Mouse (Mus musculus): Measurements from ENCODE around the gene Fggy. TPM values are rescaled to one million over a fixed set of nuclear protein-coding genes. Genes with fewer than 3 reads are reported as not detected.

Gene Fggy
- polyA plus RNA-seq, 2 experiments, result 14.9 to 19.3 TPM

- TF ChIP-seq CTCF (IDR thresholded peaks at IDR 0.05; ENCODE audit: low read depth) (no peak), EP300 (IDR thresholded peaks at IDR 0.05; ENCODE audit: low read depth) (no peak)
Observed at GRCm38 (mm10) chr4:95770469-95770868, 213.2 kb downstream of the Fggy start.

DNA sequence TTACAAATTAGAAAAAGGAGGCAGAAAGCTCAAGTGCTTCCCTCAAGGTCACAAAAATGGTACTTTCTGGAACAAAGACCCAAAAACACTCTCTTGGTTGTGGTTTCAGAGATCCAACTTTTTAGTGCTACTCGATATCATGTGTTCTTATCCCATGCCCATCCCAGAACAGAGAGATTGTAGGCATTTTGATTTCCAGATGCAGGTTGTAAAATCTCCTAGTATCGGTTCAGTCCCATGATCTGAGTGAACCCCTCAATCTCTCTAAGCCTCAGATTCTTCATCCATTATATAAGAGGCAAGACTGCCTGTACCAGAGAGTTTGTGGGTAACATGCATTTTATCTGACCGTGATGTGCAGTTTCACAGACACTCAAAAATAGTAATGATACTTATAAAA, 214.2 kb downstream of the Fggy start:
- Histone ChIP-seq H3K27me3 (ENCODE audit: control insufficient read depth, insufficient read depth, low read length) (no peaks in the 10 kb centered on the region), H3K4me1 (replicated peaks; ENCODE audit: control insufficient read depth in 2 of 2, insufficient read depth in 2 of 2, low read length in 1 of 2) (0 out of 4 replicates have a peak, but pooled peaks cover 0 to 3% of the 10 kb centered on the region in 2 experiments), H3K9ac (replicated peaks) (no peak overlapping the region), H3K36me3 (replicated peaks; ENCODE audit: control insufficient read depth, insufficient read depth, low read depth) (no peaks in the 10 kb centered on the region), H3K4me3 (ENCODE audit: insufficient read depth in 1 of 2, low read depth in 2 of 2, low read length in 2 of 2) (no peak overlapping the region), H3K27ac (no peak overlapping the region), H3K4me2 (ENCODE audit: low read depth) (no peak overlapping the region), H3K9me3 (ENCODE audit: control insufficient read depth, low read length) (no peaks in the 10 kb centered on the region)
- 62% methylated on average over 3 of the region's 3 CpGs for WGBS (ENCODE audit: insufficient replicate concordance)
- DNase-seq (ENCODE audit: low read depth in 3 of 3, low spot score in 3 of 3), result no peak
- TF ChIP-seq CTCF (IDR thresholded peaks at IDR 0.05; ENCODE audit: low read depth), result no peak
- no peak for TF ChIP-seq EP300 (IDR thresholded peaks at IDR 0.05; ENCODE audit: low read depth)
- ATAC-seq (ENCODE audit: insufficient read depth), result no peak

More at GRCm38 (mm10) chr4:95770469-95770868, 213.2 kb downstream of the Fggy start:
- Histone ChIP-seq H3K9ac (replicated peaks) (no peak overlapping the region), H3K27ac (no peak overlapping the region), H3K4me2 (ENCODE audit: low read depth) (no peak overlapping the region), H3K4me1 (replicated peaks; ENCODE audit: control insufficient read depth in 2 of 2, insufficient read depth in 2 of 2, low read length in 1 of 2) (0 out of 4 replicates have a peak, but pooled peaks cover 0 to 3% of the 10 kb centered on the region in 2 experiments), H3K27me3 (ENCODE audit: control insufficient read depth, insufficient read depth, low read length) (no peaks in the 10 kb centered on the region), H3K36me3 (replicated peaks; ENCODE audit: control insufficient read depth, insufficient read depth, low read depth) (no peaks in the 10 kb centered on the region), H3K4me3 (ENCODE audit: insufficient read depth in 1 of 2, low read depth in 2 of 2, low read length in 2 of 2) (no peak overlapping the region), H3K9me3 (ENCODE audit: control insufficient read depth, low read length) (no peaks in the 10 kb centered on the region)
- no peak for DNase-seq (ENCODE audit: low read depth in 3 of 3, low spot score in 3 of 3)
- no peak for ATAC-seq (ENCODE audit: insufficient read depth)
- 43% methylated on average over 5 of the region's 5 CpGs for WGBS (ENCODE audit: insufficient replicate concordance)

DNA sequence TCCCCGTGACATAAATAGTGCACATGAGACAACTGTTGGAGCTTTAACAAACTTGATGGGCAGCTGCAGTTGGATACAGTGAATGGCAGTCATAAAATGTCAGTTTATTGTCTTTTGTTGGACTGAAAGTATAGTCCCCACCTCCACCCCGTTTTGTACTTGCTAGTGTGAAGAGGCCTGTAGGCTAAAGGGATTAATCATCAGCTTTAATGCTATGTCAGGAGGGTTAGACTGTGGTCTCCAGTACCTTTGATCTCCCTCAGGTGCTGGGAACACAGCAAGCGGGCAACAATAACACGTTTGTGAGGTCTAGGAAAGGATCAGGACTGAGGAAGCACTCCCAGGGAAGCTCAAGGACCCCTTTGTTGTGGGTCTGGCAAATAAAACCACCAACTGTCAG, 214.6 kb downstream of the Fggy start:
- DNase-seq (ENCODE audit: low read depth in 3 of 3, low spot score in 3 of 3) (no peak), ATAC-seq (ENCODE audit: insufficient read depth) (no peak)
- Histone ChIP-seq H3K9me3 (ENCODE audit: control insufficient read depth, low read length) (no peaks in the 10 kb centered on the region), H3K9ac (replicated peaks) (no peak overlapping the region), H3K4me1 (replicated peaks; ENCODE audit: control insufficient read depth in 2 of 2, insufficient read depth in 2 of 2, low read length in 1 of 2) (0 out of 4 replicates have a peak, but pooled peaks cover 0 to 3% of the 10 kb centered on the region in 2 experiments), H3K4me2 (ENCODE audit: low read depth) (no peak overlapping the region), H3K27me3 (ENCODE audit: control insufficient read depth, insufficient read depth, low read length) (no peaks in the 10 kb centered on the region), H3K27ac (no peak overlapping the region), H3K36me3 (replicated peaks; ENCODE audit: control insufficient read depth, insufficient read depth, low read depth) (no peaks in the 10 kb centered on the region), H3K4me3 (ENCODE audit: insufficient read depth in 1 of 2, low read depth in 2 of 2, low read length in 2 of 2) (no peak overlapping the region)
- TF ChIP-seq CTCF (IDR thresholded peaks at IDR 0.05; ENCODE audit: low read depth) (no peak), EP300 (IDR thresholded peaks at IDR 0.05; ENCODE audit: low read depth) (no peak)
- WGBS (ENCODE audit: insufficient replicate concordance), result 42% methylated on average over 4 of the region's 4 CpGs

DNA sequence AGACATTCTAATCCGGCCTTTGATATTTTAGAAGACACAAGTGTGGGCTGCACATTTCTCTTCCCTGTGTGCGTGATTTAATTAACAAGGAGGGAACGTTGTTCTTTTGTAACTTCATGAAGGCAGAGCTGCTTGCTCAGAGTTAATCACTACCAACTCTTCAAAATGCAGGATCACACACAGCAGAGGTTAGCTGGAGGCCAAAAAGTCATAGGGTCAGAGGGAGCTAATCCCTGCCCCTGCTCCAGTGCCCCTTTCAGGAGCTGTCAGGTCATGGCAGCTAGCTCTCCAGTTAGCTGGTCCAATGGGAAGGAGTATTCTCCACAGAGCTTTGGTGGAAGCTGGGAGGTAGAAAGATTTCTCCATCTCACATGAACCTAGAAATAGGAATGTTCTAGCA, 215.4 kb downstream of the Fggy start:
- H3K36me3 ChIP-seq (replicated peaks; ENCODE audit: control insufficient read depth, insufficient read depth, low read depth), result no peaks in the 10 kb centered on the region
- H3K27ac ChIP-seq, result no peak overlapping the region
- H3K4me3 ChIP-seq (ENCODE audit: insufficient read depth in 1 of 2, low read depth in 2 of 2, low read length in 2 of 2), result no peak overlapping the region
- no peaks in the 10 kb centered on the region for H3K27me3 ChIP-seq (ENCODE audit: control insufficient read depth, insufficient read depth, low read length)
- 0 out of 4 replicates have a peak, but pooled peaks cover 0 to 3% of the 10 kb centered on the region in 2 experiments for H3K4me1 ChIP-seq (replicated peaks; ENCODE audit: control insufficient read depth in 2 of 2, insufficient read depth in 2 of 2, low read length in 1 of 2)
- 61% methylated on average over 3 of the region's 3 CpGs for WGBS (ENCODE audit: insufficient replicate concordance)
- no peak overlapping the region for H3K9ac ChIP-seq (replicated peaks)
- no peak overlapping the region for H3K4me2 ChIP-seq (ENCODE audit: low read depth)
- H3K9me3 ChIP-seq (ENCODE audit: control insufficient read depth, low read length), result no peaks in the 10 kb centered on the region
- DNase-seq (ENCODE audit: low read depth in 3 of 3, low spot score in 3 of 3) (no peak), ATAC-seq (ENCODE audit: insufficient read depth) (no peak)
- no peak for TF ChIP-seq CTCF (IDR thresholded peaks at IDR 0.05; ENCODE audit: low read depth)
- no peak for TF ChIP-seq EP300 (IDR thresholded peaks at IDR 0.05; ENCODE audit: low read depth)

DNA sequence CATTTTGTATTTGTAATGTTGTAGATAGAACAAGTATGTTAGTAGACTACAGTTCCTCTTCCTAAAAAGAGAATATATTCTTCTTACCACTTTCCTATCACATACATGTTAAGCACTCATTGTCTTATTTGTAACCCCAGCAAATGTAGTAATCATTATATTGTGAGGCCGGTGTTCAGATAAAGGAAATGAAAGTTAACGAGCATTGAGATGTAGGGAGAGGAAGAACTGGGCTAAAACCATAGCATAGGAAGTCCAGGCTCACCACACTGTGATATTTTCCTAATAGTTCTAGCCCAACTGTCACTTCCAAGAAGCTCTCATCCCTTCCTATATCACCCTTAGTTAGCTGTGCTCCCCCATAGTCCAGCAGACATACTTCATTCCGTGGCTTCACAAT, 218.3 kb downstream of the Fggy start:
- Histone ChIP-seq H3K9ac (replicated peaks) (no peak overlapping the region), H3K4me3 (ENCODE audit: insufficient read depth in 1 of 2, low read depth in 2 of 2, low read length in 2 of 2) (no peak overlapping the region), H3K4me1 (replicated peaks; ENCODE audit: control insufficient read depth in 2 of 2, insufficient read depth in 2 of 2, low read length in 1 of 2) (0 out of 4 replicates have a peak, but pooled peaks cover 0 to 3% of the 10 kb centered on the region in 2 experiments), H3K9me3 (ENCODE audit: control insufficient read depth, low read length) (no peaks in the 10 kb centered on the region), H3K27me3 (ENCODE audit: control insufficient read depth, insufficient read depth, low read length) (no peaks in the 10 kb centered on the region), H3K4me2 (ENCODE audit: low read depth) (no peak overlapping the region), H3K36me3 (replicated peaks; ENCODE audit: control insufficient read depth, insufficient read depth, low read depth) (no peaks in the 10 kb centered on the region), H3K27ac (no peak overlapping the region)
- no peak for DNase-seq (ENCODE audit: low read depth in 3 of 3, low spot score in 3 of 3)
- no peak for TF ChIP-seq EP300 (IDR thresholded peaks at IDR 0.05; ENCODE audit: low read depth)
- no peak for TF ChIP-seq CTCF (IDR thresholded peaks at IDR 0.05; ENCODE audit: low read depth)
- ATAC-seq (ENCODE audit: insufficient read depth), result no peak
- WGBS (ENCODE audit: insufficient replicate concordance), result 51% methylated on average over 3 of the region's 3 CpGs

Measured in liver, embryonic 14.5 days (tissue).